Mouse (Mus musculus) adrenal gland, postnatal 14 days (tissue): Measurements from ENCODE around the gene Bsdc1. TPM values are rescaled to one million over a fixed set of nuclear protein-coding genes. Genes with fewer than 3 reads are reported as not detected.
"Not testable (repeated sequence)": the region's sequence is repeated elsewhere in the genome, so short reads cannot be mapped to it uniquely, and the experiment has no call there.

ENCODE experiments used
- DNase-seq: peaks from one replicate; pipeline ENCODE4 v3.0.0; 2021; ENCODE audit warnings: mixed read lengths
- long read RNA-seq, 2 experiments: library from polyadenylated mRNA; stranded (forward); transcript quantifications; one replicate each; pipeline ENCODE4 v2.0.0; 2021
- total RNA-seq: library from RNA; stranded (reverse); gene quantifications from 2 replicates; pipeline ENCODE4 v1.2.3, GENCODE M21; 2021

The Bsdc1 gene
- 52.3 and 55.7 TPM in 2 replicates for total RNA-seq
- long read RNA-seq, experiment 1, transcript Bsdc1-201 (11 exons, 2,823 nt): major isoform, 36 of 56 reads
- long read RNA-seq, experiment 1, partial matches to known transcripts: 7 of 56 reads
- long read RNA-seq, experiment 1, other reads (novel, unspliced or antisense): 13 of 56 reads
- long read RNA-seq, experiment 2, transcript Bsdc1-201 (11 exons, 2,823 nt): major isoform, 25 of 43 reads
- long read RNA-seq, experiment 2, partial matches to known transcripts: 8 of 43 reads
- long read RNA-seq, experiment 2, other reads (novel, unspliced or antisense): 10 of 43 reads

- peak; percentile 100 for DNase-seq
These were observed at the start of gene Bsdc1 for GRCm38 (mm10) chr4:129461183-129461960. Gene Bsdc1, plus strand, starts transcription at chr4:129461581.

DNA sequence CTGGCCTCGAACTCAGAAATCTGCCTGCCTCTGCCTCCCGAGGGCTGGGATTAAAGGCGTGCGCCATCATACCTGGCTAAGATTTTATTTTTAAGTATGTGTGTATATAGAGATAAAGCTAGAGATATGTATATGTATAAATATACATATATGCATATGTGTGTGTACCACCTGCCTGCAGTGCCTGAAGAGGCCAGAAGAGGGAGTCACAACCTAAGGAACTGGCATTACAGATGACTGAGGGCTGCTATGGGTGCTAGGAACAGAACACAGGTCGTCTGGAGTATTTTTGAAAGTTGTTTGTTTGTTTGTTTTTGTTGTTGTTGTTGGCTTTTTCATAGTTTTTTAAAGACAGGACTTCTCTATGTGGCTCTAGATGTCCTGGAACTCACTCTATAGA is 45.5 kb upstream of the Bsdc1 start:
- DNase-seq: no peak

- DNase-seq: no peak
These were observed 44.9 kb upstream of the Bsdc1 start for GRCm38 (mm10) chr4:129416478-129416877.

DNA sequence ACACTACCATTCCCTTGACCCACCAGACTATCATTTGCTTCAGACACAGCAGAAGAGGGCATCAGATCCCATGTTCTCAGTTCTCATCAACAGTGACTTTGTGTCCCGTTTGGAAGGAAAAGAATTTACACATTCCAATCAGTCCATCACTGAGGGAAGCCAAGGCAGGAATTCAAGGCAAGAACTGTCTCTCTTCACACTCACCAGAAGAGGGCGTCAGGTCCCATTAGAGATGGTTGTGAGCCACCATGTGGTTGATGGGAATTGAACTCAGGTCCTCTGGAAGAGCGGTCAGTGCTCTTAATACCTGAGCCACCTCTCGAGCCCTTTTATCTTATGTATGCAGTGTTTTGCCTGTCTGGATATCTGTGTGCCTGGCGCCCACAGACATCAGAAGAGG is 43.1 kb upstream of the Bsdc1 start:
- DNase-seq: no peak

DNA sequence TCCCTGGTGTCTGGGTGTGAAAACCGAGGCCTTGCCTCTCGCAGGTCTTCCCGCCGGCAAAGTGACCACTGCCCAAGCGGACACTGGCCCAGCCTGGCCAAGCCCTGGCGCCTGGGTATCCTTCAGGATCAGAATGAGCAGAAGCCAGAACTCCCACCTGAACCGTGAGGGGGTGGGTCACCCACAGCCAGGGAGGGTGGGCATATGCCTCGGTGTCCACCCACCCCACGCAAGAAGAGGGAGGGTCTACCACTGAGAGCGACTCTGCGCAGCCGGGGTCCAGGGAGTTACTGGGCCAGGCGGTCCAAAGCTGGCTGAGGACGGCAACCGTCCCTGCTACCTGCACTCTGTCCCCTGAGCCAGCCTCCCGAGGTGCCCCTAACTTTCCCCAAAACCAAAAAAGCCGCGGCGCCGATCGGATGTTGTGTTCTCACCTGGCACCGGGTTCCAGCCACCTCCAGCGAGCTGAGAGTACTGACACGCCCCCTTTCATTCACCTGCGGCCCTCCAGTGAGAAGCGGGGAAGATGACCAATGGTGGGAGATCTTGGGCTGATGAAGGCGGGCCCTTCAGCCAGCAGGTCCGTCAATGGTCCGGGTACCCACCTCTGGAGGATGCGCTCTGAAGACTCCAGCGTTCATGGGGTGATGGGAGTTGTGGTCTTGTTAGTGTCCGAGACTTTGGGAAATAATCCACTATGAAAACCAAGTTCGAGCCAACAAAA is 20.9 kb upstream of the Bsdc1 start, which contains the start of gene Zbtb8b:
TSS of gene Zbtb8b (minus strand) at position 514 of the 724 bp plus-strand sequence.
- DNase-seq: peak; percentile 42

DNA sequence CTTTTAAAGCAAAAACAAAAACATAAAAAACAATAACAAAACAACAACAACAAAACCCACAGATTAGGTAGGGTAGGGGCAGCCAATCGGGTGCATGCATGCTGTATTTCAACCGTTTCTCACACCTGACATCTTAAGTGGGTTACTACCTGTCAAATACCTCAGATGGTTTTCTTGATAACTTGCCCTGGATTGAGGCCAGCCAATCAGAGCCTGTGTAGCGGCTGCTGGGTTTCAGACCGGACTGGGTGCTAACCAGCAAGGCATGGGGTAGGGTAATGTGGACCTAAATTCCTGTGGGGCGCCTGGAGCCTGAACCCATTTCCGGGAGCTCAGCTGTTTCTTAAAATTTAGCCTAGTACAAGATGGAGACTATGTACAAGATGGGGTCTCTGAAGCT is 20.2 kb upstream of the Bsdc1 start:
- DNase-seq: no peak

GRCm38 (mm10) chr4:129447360-129447759 is 14.0 kb upstream of the Bsdc1 start:
- DNase-seq: no peak

DNA sequence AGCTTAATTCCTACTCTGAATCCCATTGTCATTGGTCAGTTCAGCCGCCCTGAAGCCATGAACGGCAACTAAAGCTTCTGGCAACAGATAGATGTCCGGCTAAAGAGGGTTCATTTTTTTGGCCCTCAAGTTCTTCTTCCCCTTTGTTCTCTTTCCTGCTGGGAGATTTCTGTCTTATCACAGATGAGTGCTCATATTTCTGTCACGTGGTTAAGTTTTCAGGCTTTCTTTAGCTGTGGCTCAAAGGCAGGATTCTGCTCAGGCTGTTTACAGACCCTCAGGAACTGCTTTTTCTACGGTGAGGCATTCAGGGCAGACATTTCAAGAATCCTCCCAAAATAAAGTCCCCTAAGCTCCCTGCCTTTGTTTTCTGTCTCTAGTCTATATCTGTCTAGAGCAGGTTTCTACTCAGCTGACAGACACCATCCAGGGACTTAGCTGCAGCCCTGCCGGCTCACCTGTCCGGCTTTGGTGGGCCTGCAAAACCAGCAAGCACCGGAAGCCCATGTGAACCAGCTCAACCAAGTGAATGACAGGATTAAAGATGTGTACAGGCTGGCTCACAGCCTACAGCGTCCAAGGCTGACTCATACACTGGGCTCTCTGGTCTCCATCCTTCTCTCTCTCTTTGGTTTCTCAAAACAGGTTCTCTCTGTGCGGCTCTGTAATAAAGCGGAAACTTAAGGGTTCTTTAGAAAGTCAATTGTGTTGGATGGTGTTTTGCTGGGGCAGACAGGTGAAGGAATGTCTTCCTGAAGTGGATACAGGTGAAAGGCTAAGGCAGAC is 13.4 kb upstream of the Bsdc1 start:
- DNase-seq: no peak

DNA sequence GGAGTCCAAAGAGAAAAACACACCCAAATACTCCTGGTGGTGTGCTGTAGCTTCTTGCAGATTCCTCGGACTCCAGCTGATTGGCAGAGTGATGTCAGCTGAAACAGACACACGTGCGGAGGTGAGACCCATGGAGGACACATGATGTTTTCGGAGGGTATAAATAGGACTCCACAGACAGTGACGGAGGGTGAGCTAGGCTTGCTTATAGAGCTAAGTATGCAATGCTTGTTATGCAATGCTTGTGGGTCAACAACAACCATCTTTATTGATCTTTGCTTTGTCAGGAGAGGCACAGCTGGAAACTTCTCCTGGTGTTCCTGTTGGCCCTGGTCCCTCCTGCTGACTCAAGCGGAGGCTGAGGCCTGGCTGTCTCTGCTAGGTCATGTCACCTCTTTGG is 12.7 kb upstream of the Bsdc1 start:
- DNase-seq: no peak

DNA sequence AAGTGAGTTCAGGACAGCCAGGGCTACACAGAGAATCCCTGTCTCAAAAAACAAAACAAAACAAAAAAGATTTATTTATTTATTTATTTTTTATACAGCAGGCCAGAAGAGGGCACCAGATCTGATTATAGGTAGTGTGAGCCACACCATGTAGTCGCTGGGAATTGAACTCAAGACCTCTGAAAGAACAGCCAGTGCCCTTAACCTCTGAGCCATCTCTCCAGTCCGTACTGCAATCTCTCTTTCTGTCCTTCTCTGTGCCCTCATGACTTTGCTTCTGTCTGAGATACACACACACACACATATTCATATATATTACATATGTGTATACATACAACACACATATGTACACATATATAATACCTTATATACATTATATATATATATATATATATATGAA is 10.5 kb upstream of the Bsdc1 start:
- DNase-seq: no peak

- DNase-seq: no peak
These were observed 9.8 kb upstream of the Bsdc1 start for GRCm38 (mm10) chr4:129451471-129452169.

DNA sequence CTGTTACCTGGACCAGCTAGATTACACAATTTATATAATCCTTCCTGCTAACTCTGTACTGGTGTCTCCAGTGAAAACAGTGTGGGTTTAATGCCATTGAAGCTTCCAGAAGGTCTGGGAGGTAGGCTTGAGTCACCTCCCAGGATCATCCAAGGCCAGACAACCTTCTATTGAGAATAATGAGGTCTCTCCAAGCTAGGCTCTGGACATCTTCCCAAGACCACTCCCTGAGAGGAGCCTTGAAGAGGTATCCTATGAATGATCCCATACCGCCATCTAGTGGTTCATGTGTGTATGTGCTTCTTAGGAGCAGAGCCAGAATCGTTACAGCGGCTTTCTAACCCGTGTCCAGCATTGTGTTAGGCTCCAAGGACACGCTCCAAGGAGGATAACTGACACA is 6.1 kb upstream of the Bsdc1 start:
- DNase-seq: peak; percentile 79

- no peak for DNase-seq
These were observed 5.3 kb upstream of the Bsdc1 start for GRCm38 (mm10) chr4:129456126-129456525.

GRCm38 (mm10) chr4:129457311-129457710 is 4.1 kb upstream of the Bsdc1 start:
- not testable (repeated sequence) for DNase-seq

DNA sequence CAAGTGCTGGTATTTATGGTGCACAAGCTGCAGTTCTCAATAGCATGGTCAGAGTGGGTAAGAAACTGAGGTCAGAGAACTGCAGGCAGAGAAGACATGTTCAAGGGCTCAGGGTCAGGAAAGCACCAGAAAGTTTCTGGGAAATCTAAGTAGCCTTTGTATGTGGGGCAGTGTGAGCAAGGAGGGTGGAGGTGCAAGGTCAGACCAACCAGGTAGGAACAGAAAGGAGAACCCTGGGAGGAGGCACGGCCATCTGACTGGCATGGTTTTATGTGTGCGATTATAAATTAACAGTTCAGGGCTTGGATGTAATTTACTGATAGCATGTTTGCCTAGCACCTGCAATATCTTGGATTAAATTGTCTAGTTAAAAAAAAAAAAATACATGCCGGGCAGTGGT is 1.7 kb upstream of the Bsdc1 start:
- no peak for DNase-seq

GRCm38 (mm10) chr4:129460827-129461182 is 576 bp upstream of the Bsdc1 start:
- no peak for DNase-seq

DNA sequence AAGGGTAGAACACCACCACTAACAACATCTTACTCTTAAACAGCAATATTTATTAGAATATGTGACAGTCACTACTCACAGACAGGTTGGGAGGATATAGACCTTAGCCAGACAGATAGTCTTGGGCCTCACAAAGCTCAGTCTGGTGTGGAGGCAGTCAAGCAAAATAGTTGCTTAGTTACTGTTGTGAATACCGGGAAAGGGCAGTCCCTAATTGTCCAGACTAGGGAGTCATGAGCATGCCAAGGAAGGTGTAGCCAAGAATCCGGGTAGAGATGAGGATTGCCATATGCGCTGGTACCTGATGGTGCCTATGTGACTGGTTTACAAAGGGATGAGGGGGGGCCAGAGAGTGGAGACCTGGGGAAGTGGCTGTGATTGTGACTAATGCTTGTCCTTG is 737 bp downstream of the Bsdc1 start:
- DNase-seq: peak; percentile 38

DNA sequence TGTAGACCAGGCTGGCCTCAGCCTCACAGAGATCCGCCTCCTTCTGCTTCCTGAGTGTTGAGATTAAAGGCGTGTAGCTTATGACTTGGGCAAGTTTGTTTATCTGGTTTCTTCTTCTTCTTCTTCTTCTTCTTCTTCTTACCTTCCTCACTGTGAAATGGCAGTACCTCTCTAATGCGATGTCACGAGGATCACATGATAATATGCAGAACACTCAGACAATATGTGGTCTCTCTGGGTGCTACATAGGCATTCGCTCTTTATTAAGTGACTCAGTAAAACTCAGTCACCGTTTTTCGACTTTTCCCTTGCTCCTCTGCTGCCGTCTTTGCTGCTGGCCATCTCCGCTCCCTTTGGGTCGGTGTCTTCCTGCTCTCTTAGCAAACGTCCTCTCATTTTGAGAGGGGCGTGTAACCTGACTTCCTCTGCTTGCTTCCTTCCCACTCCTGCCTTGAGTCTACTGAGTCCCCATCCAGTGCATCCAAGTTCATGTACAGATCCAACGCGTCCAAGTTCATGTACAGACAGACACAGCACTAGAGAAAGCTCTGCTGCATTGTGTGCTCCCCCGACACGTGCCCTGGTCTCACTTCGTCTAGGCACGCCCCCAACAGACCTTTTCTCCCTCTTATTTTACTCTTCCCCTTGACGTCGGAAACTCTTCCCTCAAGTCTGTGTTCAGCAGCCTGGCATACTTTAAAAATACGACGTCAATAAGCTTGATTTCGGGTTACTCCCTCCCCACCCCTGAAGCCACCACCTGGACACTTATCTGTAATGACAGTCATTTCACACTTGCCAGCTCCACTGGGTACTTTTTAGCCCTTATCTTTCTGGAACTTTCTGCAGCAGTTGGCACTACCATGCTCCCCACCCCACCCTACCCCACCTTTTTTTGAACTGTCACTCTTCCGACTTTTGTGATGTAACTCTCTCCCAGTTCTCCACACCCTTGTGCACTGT is 2.0 kb downstream of the Bsdc1 start:
- DNase-seq: no peak

- no peak for DNase-seq
These were observed 3.0 kb downstream of the Bsdc1 start for GRCm38 (mm10) chr4:129464286-129464815.

DNA sequence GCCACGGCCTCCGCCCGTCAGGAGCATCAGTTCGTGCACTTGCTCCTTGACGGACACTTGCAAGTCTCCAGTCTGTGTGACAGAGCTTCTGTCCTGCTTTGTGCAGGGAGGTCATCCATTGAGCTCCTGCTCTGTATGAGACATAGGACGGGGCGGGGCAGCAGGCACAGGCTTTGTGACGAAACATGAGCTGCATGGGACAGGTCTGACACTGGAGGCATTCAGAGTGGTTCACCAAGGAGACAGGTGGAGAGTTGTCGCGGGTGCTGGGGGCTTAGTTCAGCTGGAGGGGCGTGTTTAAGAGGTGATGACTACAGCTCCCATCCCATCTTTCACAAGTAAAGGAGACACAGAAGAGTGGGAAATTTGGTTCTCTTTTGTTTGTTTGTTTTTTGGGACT is 14.7 kb downstream of the Bsdc1 start:
- DNase-seq: no peak
